Mouse (Mus musculus) hindbrain, embryonic 10.5 days (tissue): ENCODE results near the gene Gk. TPM values are rescaled to one million over a fixed set of nuclear protein-coding genes. Genes with fewer than 3 reads are reported as not detected.
A peak's percentile ranks its signal among the peaks of the same experiment; 100 is the strongest.

Experiments
- DNase-seq: peaks from one replicate; pipeline ENCODE4 v3.0.0-alpha.2; 2017; ENCODE audit warnings: low spot score
- H3K27ac ChIP-seq: fragments of 300-500 bp; sonication (generic); 2 replicates; pipeline ENCODE4 v1.5.1; 2016; ENCODE audit warnings: mild to moderate bottlenecking, moderate library complexity
- H3K27me3 ChIP-seq: fragments of 300-500 bp; sonication (generic); 2 replicates; pipeline ENCODE4 v1.6.1; 2016; ENCODE audit warnings: mild to moderate bottlenecking; ENCODE audit not compliant: poor library complexity, insufficient read depth, severe bottlenecking
- H3K36me3 ChIP-seq: fragments of 300-500 bp; sonication (generic); 2 replicates; pipeline ENCODE4 v1.6.1; 2016; ENCODE audit warnings: mild to moderate bottlenecking, moderate library complexity
- H3K4me1 ChIP-seq: fragments of 300-500 bp; sonication (generic); replicated peaks from 2 replicates; pipeline ENCODE4 v1.6.1; 2016; ENCODE audit warnings: mild to moderate bottlenecking
- H3K4me3 ChIP-seq: fragments of 300-500 bp; sonication (generic); 2 replicates; pipeline ENCODE4 v1.5.1; 2016; ENCODE audit warnings: mild to moderate bottlenecking, moderate library complexity
- H3K9me3 ChIP-seq: fragments of 300-500 bp; sonication (generic); 2 replicates; pipeline ENCODE4 v1.6.1; 2016; ENCODE audit warnings: mild to moderate bottlenecking, moderate library complexity
- WGBS: fragments of 180-500 bp; shearing (Covaris S2); methylation state at CpG from one replicate; pipeline ENCODE4 v1.1.7; 2016; 5-methylcytosine and 5-hydroxymethylcytosine counted together
- polyA plus RNA-seq: library from polyadenylated mRNA; unstranded; fragments of >200 nt; fragmentation: Nextera tagmentation; extraction: Ambion mirVana; gene quantifications from 2 replicates; pipeline ENCODE4 v1.2.1, GENCODE M21; 2016

Gk gene
- polyA plus RNA-seq, 1 experiment from 2014 or later, result 6.1 TPM

DNA sequence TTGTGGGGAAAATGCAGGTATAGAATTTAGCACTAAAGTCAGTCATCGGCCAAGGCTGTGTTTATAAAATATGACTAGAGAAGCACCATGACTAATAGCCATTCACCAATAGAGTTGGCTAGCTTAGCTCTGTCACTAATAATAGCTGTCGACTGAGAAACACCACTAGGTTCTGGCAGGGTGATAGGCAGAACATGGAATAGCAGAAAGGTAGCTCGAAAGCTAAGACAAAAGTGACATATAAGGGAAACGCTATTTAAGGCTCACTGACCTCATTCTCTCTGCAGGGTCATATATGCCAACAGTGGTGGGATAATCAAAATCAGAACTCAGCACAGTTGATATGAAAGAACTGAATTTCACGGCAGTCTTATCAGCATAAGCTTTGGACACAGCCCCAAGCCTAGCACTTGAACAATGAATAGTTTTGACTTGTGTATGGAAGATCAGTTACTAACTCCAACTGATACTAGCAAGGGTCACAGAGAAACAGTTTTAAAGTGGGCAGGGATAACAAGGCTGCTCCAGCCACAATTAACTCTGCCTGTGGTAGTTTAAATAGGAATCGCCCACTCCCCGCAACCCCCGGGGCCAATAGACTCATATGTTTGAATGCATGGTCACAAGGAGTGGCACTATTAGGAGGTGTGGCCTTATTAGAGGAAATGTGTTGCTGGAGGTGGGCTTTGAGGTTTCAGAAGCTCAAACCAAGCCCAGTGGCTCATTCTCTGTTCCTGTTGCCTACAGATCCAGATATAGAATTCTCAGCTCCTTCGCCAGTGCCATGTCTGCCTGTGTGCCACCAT lies 45.3 kb downstream of the Gk start:
- no peak overlapping the region for H3K4me3 ChIP-seq
- H3K27me3 ChIP-seq, result no peaks in the 10 kb centered on the region
- H3K27ac ChIP-seq, result no peak overlapping the region
- H3K9me3 ChIP-seq, result no peaks in the 10 kb centered on the region
- no peaks in the 10 kb centered on the region for H3K4me1 ChIP-seq
- WGBS, result 91% methylated on average over 9 of the region's 9 CpGs
- no peaks in the 10 kb centered on the region for H3K36me3 ChIP-seq
- DNase-seq, result no peak

DNA sequence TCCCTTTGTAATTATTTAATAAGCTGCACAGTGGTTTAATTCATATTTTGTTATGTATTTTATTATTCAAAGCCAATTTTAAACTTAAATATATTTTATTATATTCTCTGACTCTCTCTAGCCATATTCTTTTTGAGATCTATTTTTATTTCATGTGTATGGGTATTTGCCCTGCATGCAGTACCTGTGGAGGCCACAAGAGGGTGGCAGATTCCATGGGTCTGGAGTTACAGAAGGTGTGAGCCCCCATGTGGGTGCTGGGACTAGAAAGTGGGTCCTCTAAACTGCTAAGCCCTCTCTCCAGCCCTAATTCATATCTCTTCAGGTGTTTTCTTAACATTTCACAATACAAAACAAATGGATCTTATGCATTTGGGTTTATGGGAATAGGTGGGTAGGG lies 55.4 kb downstream of the Gk start:
- no peak overlapping the region for H3K27ac ChIP-seq
- DNase-seq, result no peak

DNA sequence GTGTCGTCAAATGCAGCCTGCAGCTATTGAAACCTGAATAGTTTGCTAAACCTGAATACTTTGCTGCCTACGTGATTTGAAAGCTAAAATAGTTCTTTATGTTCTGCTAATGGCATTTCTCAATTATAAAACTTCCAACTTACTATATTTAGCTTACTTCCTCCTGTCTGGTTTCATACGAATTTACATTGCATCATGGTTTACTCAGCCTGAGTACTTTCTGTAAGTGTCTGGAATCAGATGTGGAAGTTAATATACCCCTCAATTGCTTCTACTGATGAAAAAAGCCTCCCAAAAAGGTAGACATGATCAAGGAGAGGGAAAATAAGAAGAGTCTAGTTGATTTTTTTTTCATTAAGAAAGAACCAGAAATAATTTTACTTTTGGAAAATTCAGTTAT lies 66.2 kb downstream of the Gk start:
- no peak overlapping the region for H3K27ac ChIP-seq
- 86% methylated on average over 3 of the region's 3 CpGs for WGBS
- no peaks in the 10 kb centered on the region for H3K27me3 ChIP-seq
- H3K4me3 ChIP-seq, result no peak overlapping the region
- no peak for DNase-seq
- H3K9me3 ChIP-seq, result no peaks in the 10 kb centered on the region
- no peaks in the 10 kb centered on the region for H3K36me3 ChIP-seq
- no peaks in the 10 kb centered on the region for H3K4me1 ChIP-seq

More for the DNA sequence above, 55.4 kb downstream of the Gk start:
- no peaks in the 10 kb centered on the region for H3K4me1 ChIP-seq
- H3K4me3 ChIP-seq, result no peak overlapping the region
- H3K36me3 ChIP-seq, result 0 out of 2 replicates have a peak, but pooled peaks cover 4% of the 10 kb centered on the region
- no peaks in the 10 kb centered on the region for H3K27me3 ChIP-seq
- no peaks in the 10 kb centered on the region for H3K9me3 ChIP-seq

DNA sequence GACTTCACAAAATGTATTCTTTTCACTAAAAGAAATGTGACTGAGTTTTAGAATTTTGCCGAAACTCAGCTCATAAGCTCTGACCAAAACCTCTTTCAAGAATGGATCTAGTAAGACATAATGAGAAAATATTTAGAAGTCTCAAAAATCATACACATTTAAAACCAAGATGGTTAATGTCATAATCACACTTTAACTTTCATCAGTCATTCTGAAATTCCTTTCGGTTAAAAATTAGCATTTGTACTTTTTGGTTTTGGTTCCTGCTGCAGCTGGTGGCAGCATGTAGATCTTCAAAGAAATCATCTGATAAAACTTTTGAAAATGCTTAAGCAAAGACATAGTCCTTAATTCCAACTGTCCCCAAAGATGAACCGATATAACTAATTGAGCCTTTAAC lies 70.9 kb downstream of the Gk start:
- 94% methylated on average over 3 of the region's 3 CpGs for WGBS
- Histone ChIP-seq H3K4me1 (no peaks in the 10 kb centered on the region), H3K36me3 (no peaks in the 10 kb centered on the region), H3K4me3 (no peak overlapping the region), H3K27me3 (no peaks in the 10 kb centered on the region), H3K27ac (no peak overlapping the region), H3K9me3 (no peaks in the 10 kb centered on the region)
- no peak for DNase-seq

DNA sequence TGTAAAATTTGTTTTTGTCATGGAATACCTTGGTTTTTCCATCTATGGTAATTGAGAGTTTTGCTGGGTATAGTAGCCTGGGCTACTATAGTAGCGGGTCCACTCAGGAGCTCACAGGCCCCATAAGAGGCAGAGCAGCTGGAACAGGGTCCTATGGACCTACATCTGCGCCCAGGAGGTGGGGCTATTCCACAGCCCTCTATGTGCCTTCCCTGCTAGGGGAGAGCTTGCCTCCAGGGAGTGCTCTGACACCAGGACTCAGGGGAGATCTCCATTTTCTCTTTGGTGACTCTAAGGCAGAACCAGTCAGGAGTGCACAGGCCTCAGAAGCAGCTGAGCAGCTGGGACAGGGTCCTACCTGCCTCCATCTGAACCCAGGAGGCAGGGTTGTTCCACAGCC lies 92.9 kb downstream of the Gk start:
- no peaks in the 10 kb centered on the region for H3K4me1 ChIP-seq
- no peaks in the 10 kb centered on the region for H3K27me3 ChIP-seq
- WGBS, result 57% methylated on average over 2 of the region's 2 CpGs
- no peaks in the 10 kb centered on the region for H3K36me3 ChIP-seq
- H3K9me3 ChIP-seq, result no peaks in the 10 kb centered on the region
- H3K4me3 ChIP-seq, result no peak overlapping the region
- no peak overlapping the region for H3K27ac ChIP-seq
- no peak for DNase-seq

DNA sequence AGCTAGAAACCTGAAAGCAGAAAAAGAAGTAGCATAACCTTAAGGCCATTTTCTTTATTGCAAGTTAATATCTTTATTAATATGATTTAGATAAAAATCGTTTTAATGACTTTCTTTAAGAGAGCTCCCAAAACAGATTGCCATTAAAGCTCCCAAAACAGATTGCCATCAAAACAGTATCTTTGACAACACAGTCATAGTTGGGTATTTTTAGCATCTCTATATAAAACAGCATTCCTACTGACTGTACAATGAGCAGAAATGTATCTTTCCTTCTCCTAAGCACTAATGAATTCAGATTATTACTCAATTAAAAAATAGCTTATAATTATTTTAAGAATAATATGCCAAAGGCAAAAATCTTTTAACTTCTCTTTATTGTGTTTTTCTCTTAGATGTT lies 94.5 kb downstream of the Gk start:
- DNase-seq, result no peak

DNA sequence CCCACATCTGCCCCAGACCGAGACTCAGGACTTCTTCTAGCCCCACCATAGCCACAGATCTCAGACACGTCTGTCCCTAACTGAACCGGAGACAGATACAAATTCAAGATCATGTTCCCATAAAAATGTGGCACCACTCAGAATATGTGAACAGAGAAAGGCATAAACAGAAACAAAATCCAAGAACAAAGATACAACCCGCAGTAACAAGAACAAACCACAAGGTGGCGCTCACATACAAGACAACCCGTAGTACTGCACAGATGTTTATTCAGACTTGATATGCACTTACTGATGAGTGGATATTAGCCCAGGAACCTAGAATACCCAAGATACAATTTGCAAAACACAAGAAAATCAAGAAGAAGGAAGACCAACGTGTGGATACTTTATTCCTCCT lies 99.8 kb downstream of the Gk start:
- Histone ChIP-seq H3K27me3 (no peaks in the 10 kb centered on the region), H3K27ac (no peak overlapping the region), H3K9me3 (no peaks in the 10 kb centered on the region), H3K4me1 (no peaks in the 10 kb centered on the region), H3K4me3 (no peak overlapping the region), H3K36me3 (no peaks in the 10 kb centered on the region)
- WGBS, result 17% methylated on average over 7 of the region's 7 CpGs
- DNase-seq, result peak; percentile 37

More for the DNA sequence above, 94.5 kb downstream of the Gk start:
- no peaks in the 10 kb centered on the region for H3K4me1 ChIP-seq
- 63% methylated on average over 1 of the region's 1 CpGs for WGBS
- H3K36me3 ChIP-seq, result no peaks in the 10 kb centered on the region
- H3K27me3 ChIP-seq, result no peaks in the 10 kb centered on the region
- H3K27ac ChIP-seq, result no peak overlapping the region
- no peak overlapping the region for H3K4me3 ChIP-seq
- H3K9me3 ChIP-seq, result no peaks in the 10 kb centered on the region

Other genes with a start within 250 kb of the Gk start
- 3.2 and 4.2 TPM in 2 replicates for gene Tab3, start 202.8 kb downstream of the Gk start, polyA plus RNA-seq
- 0.05 TPM in 1 of 2 replicates, not detected in the other for gene 5430427O19Rik, start 93.5 kb upstream of the Gk start, polyA plus RNA-seq